Mouse (Mus musculus) megakaryocyte-erythroid progenitor cell, adult 5-6 weeks (primary cell): ENCODE measurements around the gene Nhs. TPM values are rescaled to one million over a fixed set of nuclear protein-coding genes. Genes with fewer than 3 reads are reported as not detected.

Source experiments
- ATAC-seq: replicated peaks from 2 replicates; pipeline ENCODE4 v1.8.0; 2016; ENCODE audit warnings: mild to moderate bottlenecking, inconsistent platforms; ENCODE audit not compliant: severe bottlenecking, poor library complexity, low FRiP score, low TSS enrichment
- total RNA-seq, 2 experiments: library from RNA; stranded (forward) in 1 of 2; stranded (reverse) in 1 of 2; fragments of 200-1000, 215-1000 nt in 1 of 2; fragments of >200 nt in 1 of 2; fragmentation: Nextera tagmentation in 1 of 2; gene quantifications; 2 replicates each; pipeline ENCODE4 v1.2.3; 2014 to 2017

Gene Nhs
- total RNA-seq, 2 experiments from 2014 or later: not detected

DNA sequence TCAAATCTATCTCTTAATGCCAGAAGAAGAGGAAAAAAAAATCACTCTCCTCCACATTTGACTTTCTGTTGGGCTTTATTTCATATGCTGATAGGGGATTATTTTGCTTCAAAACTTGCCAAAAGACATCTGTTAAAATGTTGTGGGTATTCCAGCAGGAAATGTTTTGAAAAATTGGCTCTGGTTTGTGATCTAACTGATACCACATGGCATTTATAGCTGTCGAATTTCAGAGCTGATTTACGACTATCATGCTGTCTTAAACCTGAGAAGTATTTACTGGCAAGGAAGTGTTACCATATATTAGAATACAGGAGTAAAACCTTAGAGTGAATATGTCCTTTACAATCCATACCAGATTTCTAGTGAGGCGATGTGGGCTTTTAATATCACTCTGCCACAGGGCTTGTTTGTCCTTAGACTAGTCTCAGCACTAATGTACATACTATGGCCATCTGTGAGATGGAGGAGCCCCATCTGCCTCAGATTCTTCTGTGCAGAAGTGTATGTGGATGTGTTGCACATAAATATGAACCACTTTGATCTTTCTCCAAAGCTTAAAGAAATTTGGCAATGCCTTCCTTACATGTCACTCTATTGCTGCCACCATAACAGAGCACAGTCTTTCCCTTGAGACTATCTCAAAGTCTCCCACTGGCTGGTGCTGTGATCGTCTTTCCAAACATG lies 305.8 kb downstream of the Nhs start:
- no peak for ATAC-seq

DNA sequence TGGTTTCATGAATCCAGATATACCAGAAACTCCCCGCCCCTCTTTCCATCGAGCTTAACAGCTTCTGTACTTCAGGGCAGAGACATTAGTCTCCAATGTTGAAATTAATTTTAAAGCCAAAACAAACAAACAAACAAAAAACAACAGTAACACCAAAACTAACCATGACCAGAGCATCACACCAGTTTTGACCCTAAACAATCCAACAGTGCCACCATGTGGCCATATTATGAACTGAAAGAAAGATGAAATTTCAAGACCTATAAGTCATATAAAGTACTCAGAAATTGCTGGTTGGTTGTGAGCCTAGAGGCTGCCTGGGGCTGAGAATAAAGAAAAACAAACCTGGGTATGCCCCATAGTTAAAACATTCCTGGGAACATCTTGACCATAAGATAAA lies 333.3 kb downstream of the Nhs start:
- 0 out of 2 replicates have a peak, but pooled peaks have one; percentile 26 for ATAC-seq

DNA sequence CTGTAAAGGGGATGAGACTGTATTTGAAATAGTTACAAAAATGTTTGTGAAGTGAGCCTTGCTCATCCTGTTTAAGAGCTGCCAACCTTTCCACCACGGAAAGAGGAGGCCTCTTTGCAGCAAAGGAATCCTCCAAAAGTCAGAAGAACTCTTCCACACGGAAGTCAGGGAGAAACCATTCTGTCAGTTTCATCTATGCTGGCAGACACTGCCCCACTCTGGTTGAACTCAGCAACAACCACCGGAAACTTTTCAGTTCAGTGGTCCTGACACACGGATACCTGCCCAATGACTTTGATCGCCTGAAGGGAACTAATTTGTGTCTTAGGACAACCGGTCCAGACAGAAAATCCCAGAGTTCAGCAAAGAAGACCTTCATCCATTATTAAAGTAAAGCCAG lies 369.3 kb downstream of the Nhs start:
- ATAC-seq: no peak
